Mouse (Mus musculus): ENCODE results near the gene Ampd1.

DNA sequence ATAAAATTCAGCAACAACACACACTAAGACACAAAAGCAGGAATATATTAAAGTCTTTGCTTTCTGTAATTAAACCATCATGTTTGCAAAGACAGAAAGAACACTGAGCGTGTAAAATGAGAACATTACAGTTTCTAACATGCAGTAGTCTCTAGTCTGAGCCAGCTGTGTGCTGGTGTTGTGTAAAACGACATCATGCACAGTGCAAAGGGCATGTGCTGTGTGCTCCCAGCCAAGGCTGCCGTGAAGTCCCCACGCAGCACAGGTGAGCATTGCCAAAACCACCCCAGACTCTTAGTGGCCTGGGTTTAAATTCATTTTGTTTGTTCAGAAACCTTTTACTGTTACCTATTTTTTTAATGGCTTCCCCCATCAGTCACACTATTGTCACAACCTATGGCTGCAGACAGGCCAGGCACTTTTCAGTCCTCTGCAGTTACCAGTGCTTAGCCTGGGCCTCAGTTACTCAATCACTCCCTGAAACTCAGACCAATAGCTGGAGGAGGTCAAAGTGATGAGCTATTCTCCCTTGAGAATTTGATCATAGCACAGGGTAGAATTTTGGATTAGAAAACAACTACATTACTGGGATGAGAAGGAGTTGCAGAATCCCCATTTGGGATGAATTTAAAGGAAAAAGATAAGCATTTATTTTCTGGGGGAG lies 62.7 kb downstream of the Ampd1 start:
- no peak for TF ChIP-seq CTCF (IDR thresholded peaks at IDR 0.05; ENCODE audit: extremely low read depth, insufficient read length, insufficient replicate concordance, low read depth, low read length)
- TF ChIP-seq POLR2A (IDR thresholded peaks at IDR 0.05; ENCODE audit: low read depth, low read length), result no peak
